In genomic region chr8:95656316-95657002, GRCm38 (mm10) we compare ENCODE assay signal across 24 mouse cellular contexts.
"Had no signal": no experiment of that assay in that cellular context is flagged by ENCODE, and none has a peak within 500 bp of the region (broad histone marks: within the 10 kb centered on the region; RNA-seq: fewer than 3 reads in every experiment).

No protein-coding gene starts in this region.

- H3K27ac ChIP-seq: layer of hippocampus, adult 2 months; limb, embryonic 10.5 days; limb, embryonic 13.5 days; liver, embryonic 12.5 days; liver, embryonic 15.5 days; lung, embryonic 15.5 days; midbrain, embryonic 10.5 days; midbrain, embryonic 13.5 days; neural tube, embryonic 13.5 days; stomach, embryonic 15.5 days had no signal

- H3K4me1 ChIP-seq: liver, embryonic 12.5 days; liver, embryonic 15.5 days; lung, embryonic 15.5 days; midbrain, embryonic 13.5 days; neural tube, embryonic 13.5 days; stomach, embryonic 15.5 days had no signal

- H3K36me3 ChIP-seq: limb, embryonic 10.5 days; limb, embryonic 13.5 days; liver, embryonic 12.5 days; liver, embryonic 15.5 days; lung, embryonic 15.5 days; midbrain, embryonic 10.5 days; midbrain, embryonic 13.5 days; neural tube, embryonic 13.5 days; stomach, embryonic 15.5 days had no signal

- H3K4me2 ChIP-seq: limb, embryonic 13.5 days; liver, embryonic 12.5 days; liver, embryonic 15.5 days; lung, embryonic 15.5 days; midbrain, embryonic 13.5 days; neural tube, embryonic 13.5 days; stomach, embryonic 15.5 days had no signal

- H3K4me3 ChIP-seq: layer of hippocampus, adult 2 months; limb, embryonic 10.5 days; limb, embryonic 13.5 days; liver, embryonic 12.5 days; liver, embryonic 15.5 days; lung, embryonic 15.5 days; megakaryocyte, embryonic 14.5 days; midbrain, embryonic 10.5 days; midbrain, embryonic 13.5 days; myocyte; neural tube, embryonic 13.5 days; stomach, embryonic 15.5 days had no signal

- ATAC-seq: liver, embryonic 12.5 days; midbrain, embryonic 13.5 days; midbrain, embryonic 16.5 days had no signal

- DNase-seq: kidney, adult 2 months; kidney, postnatal 10 days; layer of hippocampus, adult 9-11 months; liver; lung, adult 18-20 months; lung, postnatal 10 days; lung, postnatal 36 days; right cerebral cortex, adult 18-20 months; right cerebral cortex, postnatal 14 days; right cerebral cortex, postnatal 4 days; thymus, postnatal 25 days had no signal

- H3K9ac ChIP-seq: limb, embryonic 13.5 days; liver, embryonic 12.5 days; liver, embryonic 15.5 days; lung, embryonic 15.5 days; midbrain, embryonic 13.5 days; neural tube, embryonic 13.5 days; stomach, embryonic 15.5 days had no signal

- H3K27me3 ChIP-seq: limb, embryonic 13.5 days; liver, embryonic 12.5 days; liver, embryonic 15.5 days; lung, embryonic 15.5 days; midbrain, embryonic 13.5 days; neural tube, embryonic 13.5 days; stomach, embryonic 15.5 days had no signal

- H3K9me3 ChIP-seq: limb, embryonic 10.5 days; limb, embryonic 13.5 days; liver, embryonic 12.5 days; liver, embryonic 15.5 days; lung, embryonic 15.5 days; megakaryocyte, embryonic 14.5 days; midbrain, embryonic 10.5 days; midbrain, embryonic 13.5 days; neural tube, embryonic 13.5 days; stomach, embryonic 15.5 days had no signal
